Mouse (Mus musculus) gastrocnemius, postnatal 10 days (tissue): ENCODE results near the gene Gm4922. TPM values are rescaled to one million over a fixed set of nuclear protein-coding genes. Genes with fewer than 3 reads are reported as not detected.
A peak's percentile ranks its signal among the peaks of the same experiment; 100 is the strongest.

Source experiments
- DNase-seq: peaks from one replicate; pipeline ENCODE4 v3.0.0; 2021; ENCODE audit warnings: mixed read lengths
- long read RNA-seq, 2 experiments: library from polyadenylated mRNA; stranded (forward); transcript quantifications; one replicate each; pipeline ENCODE4 v2.0.0; 2021
- total RNA-seq, 2 experiments: library from RNA; stranded (reverse); gene quantifications; 2 replicates each; pipeline ENCODE4 v1.2.3; 2021

Gm4922 gene
- total RNA-seq, result not detected
- long read RNA-seq, experiment 1, result 0 reads
- long read RNA-seq, experiment 2, result 0 reads

DNA sequence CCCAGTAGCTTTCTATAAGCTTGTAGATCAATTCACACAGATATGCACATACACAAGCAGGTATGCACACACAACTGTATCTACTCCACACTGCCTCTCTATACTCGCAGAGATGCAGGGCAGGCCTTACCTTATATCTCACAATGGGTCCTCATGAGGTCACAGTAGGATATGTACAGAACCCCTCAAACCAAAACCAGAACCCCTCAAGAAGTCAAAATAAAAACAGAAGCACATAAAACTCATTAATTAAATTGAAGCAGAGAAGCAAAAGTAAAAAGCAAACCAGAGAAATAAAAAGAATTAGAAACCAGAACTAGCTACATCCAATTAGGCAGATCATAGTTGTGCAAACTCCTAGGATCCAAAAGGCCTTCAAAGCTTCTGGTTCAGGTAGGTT is at the start of gene Gm4922:
Gene Gm4922, minus strand, starts transcription at position 101 of the 400 bp plus-strand sequence.
- no peak for DNase-seq

DNA sequence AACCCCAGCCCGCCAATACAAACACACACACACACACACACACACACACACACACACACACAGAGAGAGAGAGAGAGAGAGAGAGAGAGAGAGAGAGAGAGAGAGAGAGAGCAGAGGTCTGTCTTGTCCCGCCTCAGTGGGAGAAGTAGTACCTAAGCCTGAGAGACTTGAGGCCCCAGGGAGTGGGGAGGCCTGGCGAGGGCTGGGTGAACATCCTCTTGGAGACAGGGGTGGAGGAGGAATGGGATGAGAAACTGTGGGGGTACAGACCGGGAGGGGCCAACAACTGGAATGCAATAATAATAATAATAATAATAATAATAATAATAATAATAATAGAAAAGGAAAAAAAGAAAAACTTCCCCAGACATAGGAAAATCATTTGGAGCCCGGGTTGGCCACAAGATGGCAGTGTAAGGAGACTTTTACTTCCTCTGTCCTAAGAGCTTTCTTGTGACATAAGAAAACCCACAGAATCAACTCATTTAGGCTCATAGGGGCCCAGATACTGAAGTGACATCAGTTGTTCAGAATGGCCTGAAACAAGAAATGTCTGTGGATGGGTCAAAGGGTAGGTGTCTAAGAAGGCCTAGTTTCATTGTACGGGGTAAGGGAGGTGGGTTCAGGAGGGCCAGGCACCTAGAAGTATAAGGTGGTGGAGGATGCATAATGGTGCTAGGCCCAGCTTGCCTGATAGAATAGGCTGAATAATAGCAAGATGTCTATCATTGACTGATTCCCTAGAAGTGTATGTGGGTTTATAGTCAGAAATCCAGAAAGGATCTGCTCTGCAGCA is 49.3 kb upstream of the Gm4922 start:
- DNase-seq, result peak; percentile 25

DNA sequence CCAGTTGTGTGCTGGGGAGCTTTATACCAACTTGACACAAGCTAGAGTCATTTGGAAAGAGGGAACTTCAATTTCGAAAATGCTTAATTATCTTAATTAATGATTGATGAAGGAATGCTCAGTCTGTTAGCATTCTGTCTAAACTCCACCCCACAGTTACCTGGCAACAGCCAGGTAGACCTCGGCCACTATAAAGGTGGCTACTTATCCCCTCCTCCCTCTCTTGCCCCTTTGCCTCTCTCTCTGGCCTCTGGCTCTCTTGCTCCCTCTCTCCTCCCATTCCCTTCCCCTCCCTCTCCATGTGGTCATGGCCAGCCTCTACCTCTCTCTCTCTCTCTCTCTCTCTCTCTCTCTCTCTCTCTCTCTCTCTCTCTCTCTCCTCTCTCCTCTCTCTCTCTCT is 47.8 kb upstream of the Gm4922 start:
- DNase-seq, result no peak

DNA sequence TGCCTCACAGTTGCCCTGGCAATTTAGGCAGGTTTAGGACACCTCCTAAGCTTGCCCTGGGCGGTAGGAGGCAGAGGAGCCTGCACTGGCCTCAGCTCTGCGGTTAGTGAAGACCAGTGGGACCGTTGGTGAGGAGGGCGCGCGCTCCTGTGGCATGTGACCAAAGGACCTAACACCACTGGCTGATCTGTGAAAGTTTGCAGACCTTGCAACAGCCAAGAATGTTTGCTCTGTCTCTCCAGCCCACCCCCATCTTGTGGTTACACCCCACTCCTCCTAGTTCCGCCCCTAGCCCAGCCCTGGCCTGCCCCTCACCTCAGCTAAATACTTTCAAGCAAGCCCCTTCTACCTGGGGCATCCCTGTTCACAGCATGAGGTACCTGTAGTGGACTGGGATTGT is 45.2 kb upstream of the Gm4922 start:
- DNase-seq, result no peak

DNA sequence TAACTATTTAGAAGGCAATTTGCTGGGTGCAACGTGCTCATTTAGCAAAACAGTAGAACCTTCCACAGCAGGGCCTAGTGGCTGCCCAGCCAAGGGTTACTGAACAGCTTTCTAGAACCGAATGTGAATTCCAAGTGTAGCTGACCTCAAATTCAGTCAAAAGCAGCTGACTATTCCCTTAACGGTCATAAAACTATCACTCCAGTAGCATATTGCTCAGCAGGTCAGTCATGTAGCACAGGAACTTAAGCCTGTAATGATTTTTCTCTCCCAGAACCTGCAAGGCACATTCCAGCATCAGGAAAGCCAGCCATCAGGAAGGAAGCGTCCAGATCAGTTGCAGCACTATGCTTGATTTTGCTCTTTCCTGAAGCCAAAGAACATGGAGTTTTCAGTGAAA is 43.8 kb upstream of the Gm4922 start:
- no peak for DNase-seq

DNA sequence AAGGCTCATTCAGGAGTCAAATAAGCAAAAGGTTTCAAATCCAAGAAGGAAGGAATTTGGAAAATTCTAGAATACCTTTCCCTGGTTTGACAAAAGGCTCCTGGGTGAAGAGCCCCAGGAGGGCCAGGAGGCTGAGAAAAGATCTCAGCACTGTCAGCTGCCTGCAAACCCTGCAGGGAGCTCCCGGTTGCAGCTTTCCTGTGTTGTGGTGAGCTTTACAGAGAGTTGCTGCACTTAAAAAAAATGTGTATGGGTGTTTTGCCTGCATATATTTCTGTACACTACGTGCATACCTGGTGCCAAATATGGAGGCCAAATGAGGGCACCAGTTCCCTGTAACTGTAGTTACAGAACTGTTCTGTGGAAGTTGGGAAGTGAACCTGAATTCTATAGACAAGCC is 41.3 kb upstream of the Gm4922 start:
- no peak for DNase-seq

DNA sequence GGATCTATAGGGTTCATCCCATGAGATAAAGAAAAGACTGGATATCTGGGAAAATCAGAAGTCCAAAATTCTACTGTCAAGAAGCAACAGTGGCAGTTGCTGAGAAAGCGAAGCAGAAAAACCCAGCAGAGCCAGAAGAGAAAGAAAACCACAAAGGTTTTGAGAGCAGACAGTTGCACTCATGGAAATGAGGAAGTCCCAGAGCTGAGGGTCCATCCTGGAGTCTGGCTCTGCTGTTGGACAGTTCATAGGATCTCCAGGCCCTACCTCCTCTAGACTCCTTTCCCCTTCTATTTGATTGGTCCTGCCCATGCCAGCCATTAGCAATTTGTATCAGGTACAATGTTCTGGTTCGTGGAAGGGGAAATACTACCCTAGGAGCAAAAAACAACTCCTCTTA is 39.5 kb upstream of the Gm4922 start:
- DNase-seq, result no peak

DNA sequence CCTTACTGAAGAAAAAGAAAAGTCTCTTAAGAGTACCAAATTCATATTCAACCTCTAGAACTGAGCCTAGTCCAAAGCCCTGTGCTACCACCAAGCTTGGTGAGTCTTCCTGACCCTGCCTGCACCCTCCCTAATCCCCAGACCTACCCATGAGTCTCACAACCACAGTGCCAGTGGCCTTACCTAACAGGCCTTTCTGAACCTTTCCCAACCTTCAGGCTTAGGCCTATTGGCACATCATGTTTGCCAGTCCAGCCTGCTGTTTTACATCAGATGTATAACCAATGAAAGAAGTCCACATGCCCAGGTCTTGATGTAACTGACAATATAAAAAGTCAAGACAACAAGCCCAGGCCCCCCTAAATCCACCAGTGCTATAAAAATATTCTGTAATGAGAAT is 38.5 kb upstream of the Gm4922 start:
- DNase-seq, result no peak

DNA sequence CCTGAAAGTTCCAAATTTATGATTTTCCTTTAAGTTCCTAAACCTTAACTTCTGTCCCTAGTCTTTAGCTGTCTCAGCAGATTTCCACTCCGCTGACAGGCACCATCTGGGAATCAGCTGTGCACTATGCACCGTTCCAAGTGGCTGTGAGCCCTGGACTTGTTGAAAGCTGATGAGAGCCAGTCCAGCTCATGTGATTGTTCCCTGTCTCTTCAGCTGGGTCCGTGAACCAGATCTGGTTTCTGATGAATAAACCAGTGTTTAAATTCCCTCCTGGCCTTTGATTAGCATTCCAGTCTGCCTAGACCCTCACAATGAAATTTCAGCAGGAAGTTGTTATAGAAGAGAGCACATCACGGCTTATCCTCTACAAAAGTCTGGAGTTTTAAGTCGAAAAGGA is 30.0 kb upstream of the Gm4922 start:
- peak; percentile 55 for DNase-seq

DNA sequence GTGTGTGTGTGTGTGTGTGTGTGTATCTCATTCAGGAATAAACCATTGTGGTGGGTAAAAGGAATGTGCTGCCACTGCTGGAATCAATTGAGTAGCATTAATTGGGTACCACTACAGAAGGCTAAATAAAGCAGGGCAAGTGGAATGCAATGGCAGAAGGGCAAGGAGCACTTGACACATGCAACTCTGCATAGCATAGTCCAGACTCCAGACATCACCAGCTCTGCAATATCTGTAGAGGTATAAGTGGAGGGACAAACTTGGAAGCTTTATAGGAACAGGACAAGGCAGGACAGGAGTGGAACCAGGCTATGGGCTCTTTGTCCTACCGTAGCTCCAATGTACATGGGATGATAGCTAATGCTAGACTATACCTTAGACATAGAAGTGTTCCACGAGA is 25.2 kb upstream of the Gm4922 start:
- DNase-seq, result no peak

DNA sequence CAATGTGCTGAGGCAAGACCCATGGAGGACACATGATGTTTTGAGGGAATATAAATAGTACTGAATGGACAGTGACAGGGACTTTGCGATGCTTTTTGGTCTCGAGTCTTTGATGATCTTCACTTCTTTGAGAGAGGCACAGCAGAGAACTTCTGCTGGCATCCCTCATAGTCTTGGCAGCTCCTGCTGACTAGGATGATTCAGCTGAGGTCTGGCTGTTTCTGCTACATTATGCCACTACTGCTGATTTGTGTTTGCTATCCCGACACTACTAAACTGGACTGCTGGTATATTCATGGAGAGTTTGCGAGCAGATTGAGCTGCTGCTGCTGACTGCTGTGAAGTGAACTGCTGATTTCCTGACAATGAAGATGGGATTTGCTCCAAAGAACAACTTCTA is 3.5 kb upstream of the Gm4922 start:
- no peak for DNase-seq

DNA sequence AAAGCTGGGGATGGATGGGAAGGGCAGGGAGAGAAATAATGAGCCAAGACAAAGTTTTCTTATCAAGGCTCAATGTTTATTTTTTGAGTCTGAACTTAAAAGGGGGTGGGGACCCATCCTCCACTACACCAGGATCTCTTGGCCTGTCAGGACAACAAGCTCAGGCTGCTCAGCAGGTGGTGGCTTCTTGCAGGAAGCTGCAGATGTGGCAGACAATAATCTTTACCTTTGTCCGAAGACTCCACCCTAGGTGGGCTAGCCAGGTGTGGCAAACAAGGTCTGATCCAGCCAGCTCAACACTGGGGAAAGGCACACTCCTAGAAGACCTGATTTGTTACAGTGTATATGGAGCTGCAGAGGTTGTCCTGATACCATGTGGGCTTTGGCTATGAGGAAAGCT is 2.0 kb upstream of the Gm4922 start:
- DNase-seq, result no peak

DNA sequence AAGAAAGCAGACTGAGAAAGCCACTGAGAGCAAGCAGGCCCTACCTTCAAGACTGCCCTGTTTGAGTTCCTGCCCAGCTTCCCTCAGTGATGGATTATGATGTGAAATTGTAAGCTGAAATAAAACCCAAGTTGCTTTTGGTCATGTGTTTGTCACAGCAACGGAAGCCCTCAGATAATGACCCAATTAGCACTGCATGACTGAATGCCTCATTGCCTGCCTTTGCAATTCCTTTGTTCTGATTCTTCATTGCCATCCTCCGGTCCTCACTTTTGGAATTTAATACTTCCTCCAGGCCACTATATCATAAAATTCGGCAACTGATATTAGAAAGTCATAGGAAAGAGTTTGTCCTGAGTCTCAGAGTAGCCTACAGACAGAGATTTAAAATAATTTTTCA is 9.0 kb downstream of the Gm4922 start:
- no peak for DNase-seq

DNA sequence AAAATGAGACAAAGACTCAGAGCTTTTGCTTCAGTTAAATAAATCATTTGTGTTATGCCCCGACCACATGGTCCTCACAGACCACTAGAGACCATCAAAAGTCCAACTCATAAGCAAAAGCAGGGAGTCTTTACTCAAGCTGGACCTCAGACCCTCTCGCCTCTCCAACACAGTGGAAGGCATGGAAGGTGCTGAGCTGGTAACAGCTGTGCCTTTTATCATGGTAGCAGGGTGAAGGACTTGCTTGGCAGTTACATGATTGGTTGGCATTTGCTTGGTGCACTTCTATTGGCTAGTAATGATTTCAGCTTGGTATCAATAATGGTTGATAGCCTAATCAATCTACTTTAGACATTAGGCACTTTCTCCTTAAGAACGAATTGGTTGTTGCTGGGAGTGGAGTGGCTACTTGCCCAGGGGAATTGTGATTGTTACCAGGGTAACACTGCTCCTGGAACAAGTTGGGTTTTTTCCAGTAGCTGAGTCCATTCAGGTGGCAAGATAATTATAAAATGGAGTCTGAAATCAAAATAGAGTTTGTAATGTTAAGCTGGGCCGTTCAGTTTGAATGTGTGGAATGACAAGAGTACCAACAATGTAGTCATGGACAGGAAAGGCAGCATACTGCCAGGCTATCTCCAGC is 13.9 kb downstream of the Gm4922 start:
- DNase-seq, result no peak

DNA sequence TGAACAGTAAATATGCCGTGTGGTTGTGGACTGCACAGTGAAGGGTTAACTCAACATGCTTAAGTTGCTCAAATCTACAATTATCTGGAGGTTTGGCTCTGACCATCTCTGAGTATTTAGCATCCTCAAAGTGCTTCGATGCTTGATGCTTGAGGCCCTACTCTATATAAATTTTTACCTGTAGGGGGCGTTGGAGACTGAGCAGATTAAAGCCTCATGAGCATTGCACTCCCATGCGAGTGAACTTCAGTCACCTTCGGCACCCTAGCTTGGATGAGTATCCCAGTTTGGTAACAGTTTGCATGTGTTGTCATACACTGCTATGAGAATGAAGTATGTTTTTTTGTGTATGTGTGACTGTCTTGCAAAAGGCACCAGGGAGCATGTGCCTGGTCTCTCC is 16.7 kb downstream of the Gm4922 start:
- no peak for DNase-seq

DNA sequence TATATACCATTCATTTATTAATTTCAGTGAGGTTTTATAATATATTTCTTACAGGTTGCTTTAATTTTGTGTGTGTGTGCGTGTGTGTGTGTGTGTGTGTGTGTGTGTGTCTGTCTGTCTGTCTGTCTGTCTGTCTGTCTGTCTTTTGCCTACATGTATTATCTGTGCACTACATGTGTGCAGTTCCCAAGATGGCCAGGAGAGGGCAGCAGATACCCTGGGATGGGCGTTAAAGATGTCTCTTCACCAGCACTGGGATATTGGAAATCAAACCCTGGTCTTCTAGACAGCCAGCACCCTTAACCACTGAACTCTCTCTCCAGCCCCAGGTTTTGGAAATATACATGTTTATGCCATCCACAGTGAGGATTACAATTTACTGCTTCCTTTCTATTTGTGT is 26.4 kb downstream of the Gm4922 start:
- DNase-seq, result peak; percentile 69

DNA sequence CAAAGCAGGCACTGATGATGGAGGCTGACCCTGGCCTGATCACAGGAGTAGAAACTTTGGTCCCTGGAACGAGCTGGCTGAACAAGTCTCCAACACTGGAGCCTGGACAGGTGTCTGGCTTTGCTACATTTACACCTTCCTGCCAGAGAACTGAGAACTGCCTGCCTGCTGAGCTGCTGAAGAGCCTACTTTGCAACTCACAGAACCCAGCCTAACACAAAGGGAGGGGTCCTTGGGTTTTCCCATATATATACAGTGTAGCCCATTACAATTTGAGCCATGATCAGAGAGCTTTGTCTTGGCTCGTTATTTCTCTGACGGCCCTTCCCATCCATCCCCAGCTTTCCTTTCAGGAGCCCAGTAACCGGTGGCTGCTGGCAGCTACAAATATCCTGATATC is 36.5 kb downstream of the Gm4922 start:
- no peak for DNase-seq

DNA sequence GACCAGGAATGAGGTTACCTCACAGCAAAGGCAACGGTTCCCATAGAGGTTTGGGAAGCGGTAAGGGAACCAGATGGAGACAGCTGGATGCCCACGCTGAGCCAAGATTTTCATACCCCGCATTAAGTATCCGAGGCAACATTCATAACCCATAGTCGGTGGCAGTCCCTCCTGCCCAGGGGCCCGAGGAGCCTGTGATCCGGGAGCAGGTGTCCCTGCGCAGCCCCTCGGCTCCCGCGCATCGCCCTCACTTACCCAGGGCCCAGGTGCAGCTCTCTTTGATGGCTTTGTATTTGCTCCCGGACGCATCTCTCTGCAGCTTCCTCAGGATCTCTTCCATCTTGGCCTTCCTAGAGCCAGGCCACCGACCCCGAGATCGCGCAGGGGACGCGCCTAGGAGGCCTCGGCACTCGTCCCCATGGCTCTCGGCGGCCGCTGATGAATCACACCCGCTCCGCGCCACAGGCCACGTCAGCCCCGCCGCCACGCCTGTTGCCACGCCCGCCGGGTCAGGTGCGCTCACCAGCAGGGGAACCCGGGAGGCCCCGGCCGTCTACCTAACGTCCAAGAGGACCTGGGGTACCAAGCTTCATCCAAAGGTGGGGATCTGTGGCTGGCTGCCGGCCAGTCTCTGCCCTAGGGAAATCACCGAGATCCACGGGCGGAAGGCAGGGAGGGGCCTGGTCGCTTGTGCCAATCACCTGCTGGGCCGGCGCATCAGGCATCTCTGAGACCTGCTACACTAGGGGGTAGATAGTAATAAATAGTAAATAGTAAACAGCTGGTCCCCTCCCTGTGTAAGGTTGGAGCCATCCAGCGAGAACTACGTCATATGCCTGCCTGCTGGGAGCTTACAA is 43.1 kb downstream of the Gm4922 start, which contains the start of gene Arfgef3:
Gene Arfgef3, minus strand, starts transcription at position 664 of the 857 bp plus-strand sequence.
- DNase-seq, result peak; percentile 51

DNA sequence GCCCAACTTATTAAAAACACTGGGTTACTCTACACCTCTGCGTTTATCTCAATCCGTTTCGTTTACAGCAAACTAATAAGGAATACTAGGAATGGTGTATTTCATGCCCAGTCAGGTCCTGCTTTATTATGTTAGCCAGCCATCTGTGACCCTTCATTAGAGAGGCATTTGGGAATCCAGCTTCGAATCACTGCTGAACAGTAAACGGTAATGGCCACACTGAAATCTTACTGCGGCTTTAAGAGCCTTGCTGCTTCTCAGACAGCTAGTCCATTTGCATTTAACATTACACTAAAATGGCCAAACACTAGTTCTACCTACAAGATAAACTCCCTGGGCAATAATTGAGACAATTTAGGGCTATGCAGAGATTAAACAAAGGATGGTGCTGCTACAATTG is 44.5 kb downstream of the Gm4922 start:
- no peak for DNase-seq

DNA sequence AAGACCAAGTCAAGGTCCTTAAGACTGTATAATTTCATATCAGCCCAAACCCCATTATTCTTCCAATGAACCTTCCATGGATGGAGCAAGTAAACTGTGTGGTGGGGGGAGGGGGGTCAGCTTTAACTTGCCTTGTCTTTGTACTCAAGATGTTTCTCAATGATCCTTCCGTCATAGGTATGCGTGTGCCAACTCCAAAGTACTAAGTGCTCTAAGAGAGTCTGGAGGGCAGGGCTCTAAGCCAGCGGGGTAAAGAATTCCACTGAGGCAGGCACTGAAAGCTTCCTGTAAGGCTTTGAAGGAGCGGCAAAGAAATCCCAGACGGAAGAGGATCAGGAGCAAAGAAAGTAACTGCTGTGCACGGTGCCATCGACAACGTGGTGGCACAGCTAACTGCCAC is 45.6 kb downstream of the Gm4922 start:
- DNase-seq, result no peak
